In genomic region chr7:46340295-46340694, GRCm38 (mm10) we compare ENCODE assay signal across 22 mouse cellular contexts. TPM values are rescaled to one million over a fixed set of nuclear protein-coding genes. Genes with fewer than 3 reads are reported as not detected.
"Had no signal": no experiment of that assay in that cellular context is flagged by ENCODE, and none has a peak within 500 bp of the region (broad histone marks: within the 10 kb centered on the region; RNA-seq: fewer than 3 reads in every experiment).

No protein-coding gene starts in this region.

- H3K9ac ChIP-seq: liver, embryonic 13.5 days; stomach, embryonic 15.5 days had no signal

- H3K27ac ChIP-seq: liver, embryonic 13.5 days; stomach, embryonic 15.5 days had no signal

- H3K4me1 ChIP-seq: liver, embryonic 13.5 days; stomach, embryonic 15.5 days had no signal

- H3K4me2 ChIP-seq: liver, embryonic 13.5 days; midbrain, embryonic 11.5 days; stomach, embryonic 15.5 days had no signal

- H3K4me3 ChIP-seq: liver, embryonic 13.5 days; stomach, embryonic 15.5 days had no signal

- H3K27me3 ChIP-seq: liver, embryonic 13.5 days; stomach, embryonic 15.5 days had no signal

- H3K36me3 ChIP-seq: liver, embryonic 13.5 days; stomach, embryonic 15.5 days had no signal

- ATAC-seq: intestine, postnatal 0 days had no signal

- DNase-seq: kidney, adult 8-10 months; kidney, postnatal 36 days; left cerebral cortex, postnatal 4 days; liver, embryonic 13.5 days; lung, adult 2 months; lung, postnatal 14 days; lung, postnatal 4 days; midbrain, embryonic 14.5 days; right cerebral cortex, adult 18-20 months; right cerebral cortex, postnatal 14 days; right cerebral cortex, postnatal 4 days; spleen, adult 18-20 months; thymus, postnatal 25 days had no signal

- H3K9me3 ChIP-seq: liver, embryonic 13.5 days; stomach, embryonic 15.5 days had no signal

RNA-seq across cellular contexts. Expression of gene Myod1, which starts 36.0 kb away (rescaled TPM):
- total RNA-seq: layer of hippocampus, postnatal 14 days; left cerebral cortex, postnatal 14 days; left cerebral cortex, postnatal 4 days; liver, adult 2 months; megakaryocyte progenitor cell, adult 5-6 weeks; megakaryocyte-erythroid progenitor cell, adult 5-6 weeks had no signal
- polyA plus RNA-seq: intestine, embryonic 14.5 days; intestine, postnatal 0 days; liver, adult 2 months; midbrain, embryonic 11.5 days; midbrain, embryonic 14.5 days had no signal

RNA-seq across cellular contexts. Expression of gene Kcnc1, which starts 56.0 kb away (rescaled TPM):
- polyA plus RNA-seq: liver, adult 2 months had no signal
